ENCODE assay signal across 8 mouse cellular contexts in genomic region chr9:62470398-62470797, GRCm38 (mm10).
DNase-seq lines count a peak whose midpoint lies in the region; ATAC-seq and TF ChIP-seq lines count a peak whose summit lies in the region.

No protein-coding gene starts in this region.

- ATAC-seq in embryonic facial prominence, embryonic 11.5 days (replicated peaks; ENCODE audit: insufficient number of reproducible peaks, low FRiP score, low TSS enrichment, low read depth): no peak
- ATAC-seq in neural tube, embryonic 13.5 days (ENCODE audit: low read depth): 0 out of 2 replicates have a peak, but pooled peaks have one; percentile 37
- ATAC-seq in stomach, postnatal 0 days (ENCODE audit: low FRiP score, low TSS enrichment): peak; percentile 78

- H3K27ac ChIP-seq in embryonic facial prominence, embryonic 11.5 days (replicated peaks; ENCODE audit: low read depth, low read length): no peak overlapping the region
- no peak overlapping the region for H3K27ac ChIP-seq in liver, adult 2 months (replicated peaks; ENCODE audit: insufficient read depth, low read depth, low read length)
- peak overlapping the region; percentile 72; the same call in 1 of the 2 replicates for H3K27ac ChIP-seq in neural tube, embryonic 13.5 days (replicated peaks)
- H3K27ac ChIP-seq in stomach, postnatal 0 days (replicated peaks): no peak overlapping the region

- no peaks in the 10 kb centered on the region for H3K27me3 ChIP-seq in embryonic facial prominence, embryonic 11.5 days (ENCODE audit: control insufficient read depth, insufficient read depth, low read length)
- no peaks in the 10 kb centered on the region for H3K27me3 ChIP-seq in liver, adult 2 months (ENCODE audit: control insufficient read depth, insufficient read depth, low read length)
- no peaks in the 10 kb centered on the region for H3K27me3 ChIP-seq in neural tube, embryonic 13.5 days
- H3K27me3 ChIP-seq in stomach, postnatal 0 days (ENCODE audit: control insufficient read depth, insufficient read depth, low read length): no peaks in the 10 kb centered on the region

- no peak overlapping the region for H3K9ac ChIP-seq in embryonic facial prominence, embryonic 11.5 days (replicated peaks; ENCODE audit: low read length)
- no peak overlapping the region for H3K9ac ChIP-seq in liver, adult 2 months (ENCODE audit: low read depth, low read length)
- no peak overlapping the region for H3K9ac ChIP-seq in neural tube, embryonic 13.5 days
- no peak overlapping the region for H3K9ac ChIP-seq in stomach, postnatal 0 days (ENCODE audit: low read length)

- H3K79me2 ChIP-seq in liver, adult 2 months (ENCODE audit: control insufficient read depth, insufficient read depth, low read length): no peaks in the 10 kb centered on the region

- no peak for TF ChIP-seq POLR2A in liver, adult 2 months (IDR thresholded peaks at IDR 0.05; ENCODE audit: extremely low read depth, insufficient read depth, low read length)

- no peaks in the 10 kb centered on the region for H3K9me3 ChIP-seq in embryonic facial prominence, embryonic 11.5 days (replicated peaks; ENCODE audit: control insufficient read depth, low read length)
- no peaks in the 10 kb centered on the region for H3K9me3 ChIP-seq in neural tube, embryonic 13.5 days
- H3K9me3 ChIP-seq in stomach, postnatal 0 days (ENCODE audit: control insufficient read depth, low read length): no peaks in the 10 kb centered on the region

- H3K4me3 ChIP-seq in embryonic facial prominence, embryonic 11.5 days (ENCODE audit: low read depth, low read length): no peak overlapping the region
- no peak overlapping the region for H3K4me3 ChIP-seq in liver, adult 2 months (ENCODE audit: insufficient read depth, low read depth, low read length)
- H3K4me3 ChIP-seq in neural tube, embryonic 13.5 days: no peak overlapping the region
- H3K4me3 ChIP-seq in stomach, postnatal 0 days (ENCODE audit: low read depth, low read length): no peak overlapping the region

- TF ChIP-seq EP300 in stomach, postnatal 0 days (optimal IDR thresholded peaks at IDR 0.05): no peak

- H3K4me2 ChIP-seq in embryonic facial prominence, embryonic 11.5 days (ENCODE audit: low read depth, low read length): no peak overlapping the region
- no peak overlapping the region for H3K4me2 ChIP-seq in neural tube, embryonic 13.5 days
- H3K4me2 ChIP-seq in stomach, postnatal 0 days (replicated peaks; ENCODE audit: low read depth): no peak overlapping the region

- WGBS in embryonic facial prominence, embryonic 11.5 days: 4% methylated on average over 1 of the region's 1 CpGs
- WGBS in liver, adult 2 months: 10% methylated on average over 1 of the region's 1 CpGs
- 24% methylated on average over 1 of the region's 1 CpGs for WGBS in neural tube, embryonic 13.5 days
- whole genome bisulfite sequencing in stomach, postnatal 0 days: 4% methylated on average over 1 of the region's 1 CpGs

- H3K36me3 ChIP-seq in embryonic facial prominence, embryonic 11.5 days (replicated peaks; ENCODE audit: control insufficient read depth, insufficient read depth, low read depth, low read length): no peaks in the 10 kb centered on the region
- no peaks in the 10 kb centered on the region for H3K36me3 ChIP-seq in liver, adult 2 months (ENCODE audit: control insufficient read depth, insufficient read depth, low read length)
- H3K36me3 ChIP-seq in neural tube, embryonic 13.5 days: no peaks in the 10 kb centered on the region
- no peaks in the 10 kb centered on the region for H3K36me3 ChIP-seq in stomach, postnatal 0 days (ENCODE audit: control insufficient read depth, insufficient read depth, low read length)

- no peaks in the 10 kb centered on the region for H3K4me1 ChIP-seq in embryonic facial prominence, embryonic 11.5 days (ENCODE audit: control insufficient read depth, insufficient read depth, low read length)
- no peaks in the 10 kb centered on the region for H3K4me1 ChIP-seq in liver, adult 2 months (ENCODE audit: control insufficient read depth, insufficient read depth, low read length)
- peaks cover 46% of the 10 kb centered on the region for H3K4me1 ChIP-seq in neural tube, embryonic 13.5 days (replicated peaks)
- H3K4me1 ChIP-seq in stomach, postnatal 0 days (replicated peaks; ENCODE audit: control insufficient read depth, insufficient read depth): no peaks in the 10 kb centered on the region

- peak; percentile 74 for DNase-seq in A20 (ENCODE audit: low read depth, low spot score)
- DNase-seq in adrenal gland, postnatal 14 days: peak; percentile 87
- DNase-seq in embryonic facial prominence, embryonic 11.5 days (ENCODE audit: low spot score): peak; percentile 85
- DNase-seq in heart, adult 8-10 months (ENCODE audit: low spot score): peak; percentile 87
- DNase-seq in kidney, adult 8-10 months: peak; percentile 72 to 86
- peak; percentile 55 for DNase-seq in liver, adult 2 months (ENCODE audit: extremely low read depth, low read depth, low spot score)
- peak; percentile 84 for DNase-seq in stomach, postnatal 0 days (ENCODE audit: low spot score)

- TF ChIP-seq CTCF in liver, adult 2 months (IDR thresholded peaks at IDR 0.05; ENCODE audit: low read depth, low read length): peak; percentile 99
- TF ChIP-seq CTCF in stomach, postnatal 0 days (IDR thresholded peaks at IDR 0.05; ENCODE audit: low read depth): peak; percentile 99
